In genomic region chr16:31081891-31082290, GRCm38 (mm10) we compare ENCODE assay signal across 8 mouse cellular contexts. TPM values are rescaled to one million over a fixed set of nuclear protein-coding genes. Genes with fewer than 3 reads are reported as not detected.
DNase-seq lines count a peak whose midpoint lies in the region; ATAC-seq and TF ChIP-seq lines count a peak whose summit lies in the region.

No protein-coding gene starts in this region.

- no peak overlapping the region for H3K27ac ChIP-seq in kidney, embryonic 15.5 days
- no peak overlapping the region for H3K27ac ChIP-seq in forebrain, embryonic 12.5 days
- H3K27ac ChIP-seq in intestine, postnatal 0 days (ENCODE audit: low read depth, low read length), result no peak overlapping the region
- H3K27ac ChIP-seq in midbrain, postnatal 0 days (ENCODE audit: low read depth, low read length), result no peak overlapping the region

- peak overlapping the region; percentile 91 for H3K4me2 ChIP-seq in kidney, embryonic 15.5 days
- H3K4me2 ChIP-seq in forebrain, embryonic 12.5 days, result peak overlapping the region; percentile 98
- H3K4me2 ChIP-seq in intestine, postnatal 0 days (replicated peaks; ENCODE audit: low read depth), result peak overlapping the region; percentile 95
- H3K4me2 ChIP-seq in midbrain, postnatal 0 days (ENCODE audit: low read depth, low read length, poor library complexity, severe bottlenecking), result peak overlapping the region; percentile 60

- no peak overlapping the region for H3K4me3 ChIP-seq in kidney, embryonic 15.5 days (replicated peaks)
- peak overlapping the region; percentile 73; the same call in 1 of the 2 replicates for H3K4me3 ChIP-seq in forebrain, embryonic 12.5 days (replicated peaks)
- no peak overlapping the region; the same call in 1 of the 2 replicates for H3K4me3 ChIP-seq in intestine, postnatal 0 days (ENCODE audit: low read depth, low read length)
- H3K4me3 ChIP-seq in midbrain, postnatal 0 days (ENCODE audit: low read depth, low read length), result no peak overlapping the region

- DNase-seq in kidney, adult 11 months, result no peak
- no peak for DNase-seq in midbrain, postnatal 0 days (ENCODE audit: low spot score)
- DNase-seq in cerebellum, adult 18-20 months, result no peak

- ATAC-seq in kidney, embryonic 15.5 days (replicated peaks; ENCODE audit: low FRiP score), result no peak
- ATAC-seq in forebrain, embryonic 12.5 days (ENCODE audit: low FRiP score), result no peak
- ATAC-seq in intestine, postnatal 0 days, result no peak
- no peak for ATAC-seq in midbrain, postnatal 0 days (ENCODE audit: low FRiP score)
- ATAC-seq in inflammation-experienced regulatory T-cells, adult 6 months, result no peak
- no peak for ATAC-seq in CD4-positive, CD25-positive, alpha-beta regulatory T cell, adult 4 months

- peaks cover 9% of the 10 kb centered on the region; the same call in 1 of the 2 replicates for H3K36me3 ChIP-seq in kidney, embryonic 15.5 days
- H3K36me3 ChIP-seq in forebrain, embryonic 12.5 days (replicated peaks), result no peaks in the 10 kb centered on the region
- no peaks in the 10 kb centered on the region; the same call in none of the 2 replicates for H3K36me3 ChIP-seq in intestine, postnatal 0 days (ENCODE audit: control insufficient read depth, insufficient read depth)
- 0 out of 2 replicates have a peak, but pooled peaks cover 2% of the 10 kb centered on the region for H3K36me3 ChIP-seq in midbrain, postnatal 0 days (ENCODE audit: insufficient read depth, low read length)

- TF ChIP-seq CTCF in intestine, postnatal 0 days (IDR thresholded peaks at IDR 0.05; ENCODE audit: low read depth), result no peak
- no peak for TF ChIP-seq CTCF in midbrain, postnatal 0 days (IDR thresholded peaks at IDR 0.05)

- no peaks in the 10 kb centered on the region for H3K9me3 ChIP-seq in kidney, embryonic 15.5 days (replicated peaks)
- no peaks in the 10 kb centered on the region for H3K9me3 ChIP-seq in forebrain, embryonic 12.5 days
- no peaks in the 10 kb centered on the region for H3K9me3 ChIP-seq in intestine, postnatal 0 days (ENCODE audit: control insufficient read depth)
- H3K9me3 ChIP-seq in midbrain, postnatal 0 days (ENCODE audit: low read length), result no peaks in the 10 kb centered on the region

- H3K9ac ChIP-seq in kidney, embryonic 15.5 days, result no peak overlapping the region
- H3K9ac ChIP-seq in forebrain, embryonic 12.5 days, result no peak overlapping the region
- H3K9ac ChIP-seq in intestine, postnatal 0 days (ENCODE audit: low read depth, low read length), result no peak overlapping the region
- no peak overlapping the region for H3K9ac ChIP-seq in midbrain, postnatal 0 days (replicated peaks; ENCODE audit: low read length, poor library complexity, severe bottlenecking)

- H3K4me1 ChIP-seq in kidney, embryonic 15.5 days, result peaks cover 17% of the 10 kb centered on the region
- H3K4me1 ChIP-seq in forebrain, embryonic 12.5 days, result peaks cover 17% of the 10 kb centered on the region
- 0 out of 2 replicates have a peak, but pooled peaks cover 4% of the 10 kb centered on the region for H3K4me1 ChIP-seq in intestine, postnatal 0 days (replicated peaks; ENCODE audit: control insufficient read depth, insufficient read depth, low read length)
- peaks cover 6% of the 10 kb centered on the region; the same call in 1 of the 2 replicates for H3K4me1 ChIP-seq in midbrain, postnatal 0 days (ENCODE audit: insufficient read depth, low read length)

- 74% methylated on average over 6 of the region's 6 CpGs for WGBS in kidney, embryonic 15.5 days
- 61% methylated on average over 6 of the region's 6 CpGs for WGBS in forebrain, embryonic 12.5 days
- WGBS in intestine, postnatal 0 days, result 77% methylated on average over 6 of the region's 6 CpGs
- WGBS in midbrain, postnatal 0 days, result 65% methylated on average over 6 of the region's 6 CpGs

- no peaks in the 10 kb centered on the region for H3K27me3 ChIP-seq in kidney, embryonic 15.5 days
- no peaks in the 10 kb centered on the region for H3K27me3 ChIP-seq in forebrain, embryonic 12.5 days
- H3K27me3 ChIP-seq in intestine, postnatal 0 days (replicated peaks; ENCODE audit: control insufficient read depth, insufficient read depth, low read length), result no peaks in the 10 kb centered on the region
- no peaks in the 10 kb centered on the region for H3K27me3 ChIP-seq in midbrain, postnatal 0 days (ENCODE audit: insufficient read depth, low read length)

RNA-seq across cellular contexts. Expression of gene Xxylt1, which starts 0.7 kb away (rescaled TPM):
- polyA plus RNA-seq in kidney, embryonic 15.5 days (2015; fragmentation: Nextera tagmentation; extraction: Ambion mirVana), result 19.2 and 20.2 TPM in 2 replicates
- polyA plus RNA-seq in forebrain, embryonic 12.5 days (2016; fragmentation: Nextera tagmentation; extraction: Ambion mirVana), result 12.4 and 12.7 TPM in 2 replicates
- 14.3 and 17.1 TPM in 2 replicates for polyA plus RNA-seq in intestine, postnatal 0 days (2015; fragmentation: Nextera tagmentation; extraction: Ambion mirVana)
- 34.5 and 42.9 TPM in 2 replicates for total RNA-seq in midbrain, postnatal 0 days (2014; rRNA removed)
- polyA plus RNA-seq in midbrain, postnatal 0 days (2015; fragmentation: Nextera tagmentation; extraction: Ambion mirVana), result 17.1 and 18.2 TPM in 2 replicates
- 10 to 100 TPM in 2 of 3 experiments, 1 to 10 TPM in 1; 5.3 to 17.0 (median 16.5) TPM for polyA plus RNA-seq in inflammation-experienced regulatory T-cells, adult 6 months (2017; shearing (Covaris generic))
- polyA plus RNA-seq in CD4-positive, CD25-positive, alpha-beta regulatory T cell, adult 4 months (2017; shearing (Covaris generic)), result 10 to 100 TPM; 31.2 to 32.9 TPM
